Mouse (Mus musculus): ENCODE results near the gene Qtrt2. TPM values are rescaled to one million over a fixed set of nuclear protein-coding genes. Genes with fewer than 3 reads are reported as not detected.

Qtrt2 gene
- polyA plus RNA-seq, 1 experiment from 2014 or later: 27.7 TPM

- Histone ChIP-seq H3K36me3 (ENCODE audit: control insufficient read depth, insufficient read depth, low read length) (no peaks in the 10 kb centered on the region), H3K4me3 (ENCODE audit: low read depth, low read length) (no peak overlapping the region), H3K4me2 (ENCODE audit: low read length) (no peak overlapping the region), H3K9ac (ENCODE audit: low read length) (no peak overlapping the region), H3K4me1 (ENCODE audit: control insufficient read depth, insufficient read depth, low read length) (no peaks in the 10 kb centered on the region), H3K27ac (ENCODE audit: low read depth, low read length) (no peak overlapping the region), H3K9me3 (replicated peaks; ENCODE audit: control insufficient read depth, low read length) (no peaks in the 10 kb centered on the region), H3K27me3 (replicated peaks; ENCODE audit: control insufficient read depth, insufficient read depth, low read length) (no peaks in the 10 kb centered on the region)
- 95% methylated on average over 9 of the region's 9 CpGs for WGBS
- ATAC-seq: no peak
- no peak for DNase-seq (ENCODE audit: low spot score)
Observed at GRCm38 (mm10) chr16:43963291-43963690, 36.7 kb upstream of the Qtrt2 start.

GRCm38 (mm10) chr16:43958038-43958437 lies 31.4 kb upstream of the Qtrt2 start:
- DNase-seq (ENCODE audit: low spot score): no peak
- H3K27ac ChIP-seq (ENCODE audit: low read depth, low read length): no peak overlapping the region
- 0 out of 2 replicates have a peak, but pooled peaks cover 3% of the 10 kb centered on the region for H3K36me3 ChIP-seq (ENCODE audit: control insufficient read depth, insufficient read depth, low read length)
- WGBS: 79% methylated on average over 4 of the region's 4 CpGs
- no peak overlapping the region for H3K4me3 ChIP-seq (ENCODE audit: low read depth, low read length)
- no peak overlapping the region for H3K9ac ChIP-seq (ENCODE audit: low read length)
- H3K27me3 ChIP-seq (replicated peaks; ENCODE audit: control insufficient read depth, insufficient read depth, low read length): no peaks in the 10 kb centered on the region
- no peaks in the 10 kb centered on the region for H3K9me3 ChIP-seq (replicated peaks; ENCODE audit: control insufficient read depth, low read length)
- no peak for ATAC-seq
- no peaks in the 10 kb centered on the region for H3K4me1 ChIP-seq (ENCODE audit: control insufficient read depth, insufficient read depth, low read length)
- no peak overlapping the region for H3K4me2 ChIP-seq (ENCODE audit: low read length)

DNA sequence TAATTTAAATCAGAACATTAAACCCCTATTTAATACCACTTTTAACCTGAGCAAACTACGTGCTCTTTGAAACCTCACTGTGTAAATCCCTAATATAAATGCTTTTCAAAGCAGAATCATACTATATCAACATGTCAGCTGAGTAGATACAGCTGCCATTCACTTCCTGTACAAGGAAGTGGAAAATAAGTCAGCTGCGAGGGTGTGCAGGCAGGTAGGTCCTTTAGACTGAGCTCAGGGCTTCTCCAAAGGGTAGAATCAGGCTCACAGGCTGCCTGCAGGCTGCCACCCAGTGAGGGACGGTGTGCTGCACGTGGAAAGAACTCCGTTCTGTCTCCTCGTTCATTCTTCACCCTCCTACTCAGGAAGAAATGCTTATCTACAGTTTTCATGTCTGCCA lies 28.3 kb upstream of the Qtrt2 start:
- 82% methylated on average over 6 of the region's 6 CpGs for WGBS
- no peak for ATAC-seq

DNA sequence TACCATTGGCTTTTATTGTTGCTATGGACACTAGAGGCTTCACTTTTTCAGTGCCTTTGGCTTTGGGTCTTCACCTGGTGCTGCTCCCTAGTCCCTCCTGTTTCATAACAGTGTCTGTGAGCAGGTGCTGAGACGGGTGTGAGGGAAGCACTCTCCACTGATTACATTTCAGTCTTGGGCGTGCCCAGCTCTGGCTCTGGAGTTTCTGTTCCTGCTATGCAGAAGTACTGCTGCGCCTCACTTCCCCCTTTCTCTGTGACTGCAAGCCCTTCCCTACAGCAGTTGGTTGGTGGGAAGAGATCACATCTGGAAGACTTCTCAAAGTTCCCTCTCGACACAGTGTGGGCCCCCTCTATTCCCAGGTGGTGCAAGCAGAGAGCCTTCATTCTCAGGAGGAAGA lies 25.0 kb upstream of the Qtrt2 start:
- Histone ChIP-seq H3K27me3 (replicated peaks; ENCODE audit: control insufficient read depth, insufficient read depth, low read length) (no peaks in the 10 kb centered on the region), H3K36me3 (ENCODE audit: control insufficient read depth, insufficient read depth, low read length) (no peaks in the 10 kb centered on the region), H3K4me1 (ENCODE audit: control insufficient read depth, insufficient read depth, low read length) (no peaks in the 10 kb centered on the region), H3K4me2 (ENCODE audit: low read length) (no peak overlapping the region), H3K9ac (ENCODE audit: low read length) (no peak overlapping the region), H3K4me3 (ENCODE audit: low read depth, low read length) (no peak overlapping the region), H3K27ac (ENCODE audit: low read depth, low read length) (no peak overlapping the region), H3K9me3 (replicated peaks; ENCODE audit: control insufficient read depth, low read length) (no peaks in the 10 kb centered on the region)
- DNase-seq (ENCODE audit: low spot score): no peak
- WGBS: 92% methylated on average over 4 of the region's 4 CpGs
- no peak for ATAC-seq

More for the DNA sequence above, 28.3 kb upstream of the Qtrt2 start:
- 0 out of 2 replicates have a peak, but pooled peaks cover 3% of the 10 kb centered on the region for H3K36me3 ChIP-seq (ENCODE audit: control insufficient read depth, insufficient read depth, low read length)
- no peak for DNase-seq (ENCODE audit: low spot score)
- H3K9ac ChIP-seq (ENCODE audit: low read length): no peak overlapping the region
- H3K4me1 ChIP-seq (ENCODE audit: control insufficient read depth, insufficient read depth, low read length): no peaks in the 10 kb centered on the region
- no peak overlapping the region for H3K27ac ChIP-seq (ENCODE audit: low read depth, low read length)
- no peaks in the 10 kb centered on the region for H3K27me3 ChIP-seq (replicated peaks; ENCODE audit: control insufficient read depth, insufficient read depth, low read length)
- no peak overlapping the region for H3K4me3 ChIP-seq (ENCODE audit: low read depth, low read length)
- no peak overlapping the region for H3K4me2 ChIP-seq (ENCODE audit: low read length)
- H3K9me3 ChIP-seq (replicated peaks; ENCODE audit: control insufficient read depth, low read length): no peaks in the 10 kb centered on the region

DNA sequence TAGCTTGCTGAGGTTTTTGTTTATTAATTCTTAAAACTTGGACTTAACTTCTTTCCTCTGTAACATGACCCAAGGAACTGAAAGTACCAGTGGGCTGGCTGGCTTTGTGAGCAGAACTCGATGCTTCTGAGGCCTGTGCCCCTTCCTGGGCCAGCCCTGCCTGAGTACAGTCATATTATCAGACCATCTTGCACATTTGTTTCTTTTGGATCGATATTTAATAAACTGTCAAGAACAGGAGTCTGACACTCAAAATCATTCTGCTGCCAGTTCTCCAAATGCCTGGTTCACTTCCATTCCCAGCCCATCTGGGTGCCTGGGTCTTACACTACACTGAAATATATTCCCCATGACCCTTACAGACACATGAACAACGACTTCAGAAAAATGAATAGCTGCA lies 19.3 kb upstream of the Qtrt2 start:
- H3K4me3 ChIP-seq (ENCODE audit: low read depth, low read length): no peak overlapping the region
- no peaks in the 10 kb centered on the region for H3K9me3 ChIP-seq (replicated peaks; ENCODE audit: control insufficient read depth, low read length)
- H3K27me3 ChIP-seq (replicated peaks; ENCODE audit: control insufficient read depth, insufficient read depth, low read length): no peaks in the 10 kb centered on the region
- 76% methylated on average over 3 of the region's 3 CpGs for WGBS
- H3K4me2 ChIP-seq (ENCODE audit: low read length): no peak overlapping the region
- H3K4me1 ChIP-seq (ENCODE audit: control insufficient read depth, insufficient read depth, low read length): no peaks in the 10 kb centered on the region
- H3K36me3 ChIP-seq (ENCODE audit: control insufficient read depth, insufficient read depth, low read length): no peaks in the 10 kb centered on the region
- no peak for DNase-seq (ENCODE audit: low spot score)
- no peak for ATAC-seq
- no peak overlapping the region for H3K9ac ChIP-seq (ENCODE audit: low read length)
- no peak overlapping the region for H3K27ac ChIP-seq (ENCODE audit: low read depth, low read length)

DNA sequence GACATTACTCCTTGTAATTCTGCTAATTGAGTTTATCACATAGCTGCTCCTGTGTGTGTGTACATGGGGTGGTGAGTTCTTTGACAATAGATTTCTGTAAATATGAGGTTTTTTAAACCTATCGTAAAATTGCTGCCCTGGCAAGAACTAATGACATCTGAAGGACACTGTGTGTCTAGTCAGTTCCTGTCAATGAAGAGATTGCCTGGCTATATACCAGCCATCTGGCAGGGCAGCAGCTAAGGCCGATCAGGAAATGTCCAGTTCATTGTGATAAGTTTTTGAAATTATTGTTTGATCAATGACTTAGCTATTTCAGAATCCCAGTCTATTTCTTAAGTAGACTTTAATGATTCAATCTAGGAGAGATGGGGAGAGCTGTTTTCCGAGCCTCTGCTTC lies 18.7 kb upstream of the Qtrt2 start:
- Histone ChIP-seq H3K9ac (ENCODE audit: low read length) (no peak overlapping the region), H3K4me2 (ENCODE audit: low read length) (no peak overlapping the region), H3K4me3 (ENCODE audit: low read depth, low read length) (no peak overlapping the region), H3K9me3 (replicated peaks; ENCODE audit: control insufficient read depth, low read length) (no peaks in the 10 kb centered on the region), H3K27ac (ENCODE audit: low read depth, low read length) (no peak overlapping the region), H3K27me3 (replicated peaks; ENCODE audit: control insufficient read depth, insufficient read depth, low read length) (no peaks in the 10 kb centered on the region), H3K36me3 (ENCODE audit: control insufficient read depth, insufficient read depth, low read length) (no peaks in the 10 kb centered on the region), H3K4me1 (ENCODE audit: control insufficient read depth, insufficient read depth, low read length) (no peaks in the 10 kb centered on the region)
- DNase-seq (ENCODE audit: low spot score) (no peak), ATAC-seq (no peak)
- 82% methylated on average over 3 of the region's 3 CpGs for WGBS

GRCm38 (mm10) chr16:43940846-43941245 lies 14.2 kb upstream of the Qtrt2 start:
- ATAC-seq (no peak), DNase-seq (ENCODE audit: low spot score) (no peak)
- no peak overlapping the region for H3K27ac ChIP-seq (ENCODE audit: low read depth, low read length)
- H3K9me3 ChIP-seq (replicated peaks; ENCODE audit: control insufficient read depth, low read length): no peaks in the 10 kb centered on the region
- 88% methylated on average over 4 of the region's 4 CpGs for WGBS
- no peak overlapping the region for H3K4me2 ChIP-seq (ENCODE audit: low read length)
- H3K9ac ChIP-seq (ENCODE audit: low read length): no peak overlapping the region
- H3K36me3 ChIP-seq (ENCODE audit: control insufficient read depth, insufficient read depth, low read length): no peaks in the 10 kb centered on the region
- no peak overlapping the region for H3K4me3 ChIP-seq (ENCODE audit: low read depth, low read length)
- H3K27me3 ChIP-seq (replicated peaks; ENCODE audit: control insufficient read depth, insufficient read depth, low read length): no peaks in the 10 kb centered on the region
- H3K4me1 ChIP-seq (ENCODE audit: control insufficient read depth, insufficient read depth, low read length): no peaks in the 10 kb centered on the region

DNA sequence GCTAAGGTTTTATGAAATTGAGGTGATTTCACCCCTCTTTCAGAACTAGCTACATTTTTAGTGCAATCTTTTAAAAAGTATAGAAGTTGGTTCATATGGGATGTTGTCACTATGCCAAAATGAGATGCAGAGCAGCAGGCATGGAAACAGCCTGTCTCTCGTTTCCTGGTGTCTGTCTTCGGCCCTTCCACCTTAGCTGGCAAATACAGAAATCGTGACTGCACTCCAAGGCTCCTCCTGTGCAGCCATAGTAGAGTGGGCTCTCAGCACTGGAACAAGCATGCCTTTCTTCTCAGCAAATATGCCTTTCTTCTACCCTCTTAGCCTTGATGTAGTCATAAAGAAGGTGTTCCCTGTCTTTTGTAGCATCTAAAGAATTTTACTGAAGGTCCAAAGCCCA lies 9.3 kb upstream of the Qtrt2 start:
- H3K4me1 ChIP-seq (ENCODE audit: control insufficient read depth, insufficient read depth, low read length): no peaks in the 10 kb centered on the region
- no peak overlapping the region for H3K4me3 ChIP-seq (ENCODE audit: low read depth, low read length)
- DNase-seq (ENCODE audit: low spot score) (no peak), ATAC-seq (0 out of 2 replicates have a peak, but pooled peaks have one; percentile 46)
- H3K36me3 ChIP-seq (ENCODE audit: control insufficient read depth, insufficient read depth, low read length): no peaks in the 10 kb centered on the region
- no peaks in the 10 kb centered on the region for H3K27me3 ChIP-seq (replicated peaks; ENCODE audit: control insufficient read depth, insufficient read depth, low read length)
- H3K27ac ChIP-seq (ENCODE audit: low read depth, low read length): no peak overlapping the region
- H3K9ac ChIP-seq (ENCODE audit: low read length): no peak overlapping the region
- H3K4me2 ChIP-seq (ENCODE audit: low read length): no peak overlapping the region
- 73% methylated on average over 3 of the region's 3 CpGs for WGBS
- H3K9me3 ChIP-seq (replicated peaks; ENCODE audit: control insufficient read depth, low read length): no peaks in the 10 kb centered on the region

- Histone ChIP-seq H3K36me3 (ENCODE audit: control insufficient read depth, insufficient read depth, low read length) (no peaks in the 10 kb centered on the region), H3K27ac (ENCODE audit: low read depth, low read length) (no peak overlapping the region), H3K4me2 (ENCODE audit: low read length) (no peak overlapping the region), H3K4me1 (ENCODE audit: control insufficient read depth, insufficient read depth, low read length) (no peaks in the 10 kb centered on the region), H3K27me3 (replicated peaks; ENCODE audit: control insufficient read depth, insufficient read depth, low read length) (no peaks in the 10 kb centered on the region), H3K9ac (ENCODE audit: low read length) (no peak overlapping the region), H3K9me3 (replicated peaks; ENCODE audit: control insufficient read depth, low read length) (no peaks in the 10 kb centered on the region), H3K4me3 (ENCODE audit: low read depth, low read length) (no peak overlapping the region)
- 62% methylated on average over 3 of the region's 3 CpGs for WGBS
- ATAC-seq: no peak
- DNase-seq (ENCODE audit: low spot score): peak; percentile 55
Observed at GRCm38 (mm10) chr16:43935367-43935766, 8.8 kb upstream of the Qtrt2 start.
